Mouse (Mus musculus) limb, embryonic 11.5 days (tissue): Measurements from ENCODE around the gene Ppm1n. TPM values are rescaled to one million over a fixed set of nuclear protein-coding genes. Genes with fewer than 3 reads are reported as not detected.

Experiments used
- ATAC-seq: fragments of 200-750 bp; cut with Nextera tagmentation; 2 replicates; pipeline ENCODE4 v1.8.0; 2017; ENCODE audit warnings: low read depth; ENCODE audit not compliant: insufficient number of reproducible peaks, low FRiP score, low TSS enrichment
- DNase-seq: peaks from one replicate; pipeline ENCODE4 v3.0.0-alpha.2; 2015; ENCODE audit warnings: low spot score
- H3K27ac ChIP-seq: fragments of 300-500 bp; sonication (generic); replicated peaks from 2 replicates; pipeline ENCODE4 v1.5.1; 2014; ENCODE audit warnings: low read depth, mild to moderate bottlenecking, low read length
- H3K27me3 ChIP-seq: fragments of 300-500 bp; sonication (generic); 2 replicates; pipeline ENCODE4 v1.6.1; 2014; ENCODE audit warnings: mild to moderate bottlenecking, low read length, mixed read lengths; ENCODE audit not compliant: control insufficient read depth, insufficient read depth
- H3K36me3 ChIP-seq: fragments of 300-500 bp; sonication (generic); 2 replicates; pipeline ENCODE4 v1.6.1; 2014; ENCODE audit warnings: mild to moderate bottlenecking, low read length, moderate library complexity, mixed read lengths; ENCODE audit not compliant: control insufficient read depth, insufficient read depth
- H3K4me1 ChIP-seq: fragments of 300-500 bp; sonication (generic); 2 replicates; pipeline ENCODE4 v1.6.1; 2014; ENCODE audit warnings: low read length, mixed read lengths; ENCODE audit not compliant: control insufficient read depth, insufficient read depth
- H3K4me2 ChIP-seq: fragments of 300-500 bp; sonication (generic); 2 replicates; pipeline ENCODE4 v1.6.1; 2014; ENCODE audit warnings: low read depth, mild to moderate bottlenecking, moderate library complexity; ENCODE audit not compliant: severe bottlenecking
- H3K4me3 ChIP-seq: fragments of 300-500 bp; sonication (generic); 2 replicates; pipeline ENCODE4 v1.5.1; 2014; ENCODE audit warnings: low read depth, low read length
- H3K9ac ChIP-seq: fragments of 300-500 bp; sonication (generic); 2 replicates; pipeline ENCODE4 v1.6.1; 2014; ENCODE audit warnings: mild to moderate bottlenecking, low read length
- H3K9me3 ChIP-seq: fragments of 300-500 bp; sonication (generic); 2 replicates; pipeline ENCODE4 v1.6.1; 2016; ENCODE audit warnings: low read length; ENCODE audit not compliant: control insufficient read depth
- WGBS: fragments of 180-500 bp; shearing (Covaris S2); extraction: QIAGEN DNeasy Blood & Tissue Kit; methylation state at CpG from one replicate; pipeline ENCODE4 v1.1.7; 2014; 5-methylcytosine and 5-hydroxymethylcytosine counted together
- polyA plus RNA-seq: library from polyadenylated mRNA; unstranded; fragments of >200 nt; fragmentation: Nextera tagmentation; extraction: Ambion mirVana; gene quantifications from 2 replicates; pipeline ENCODE4 v1.2.1, GENCODE M21; 2014

Ppm1n gene
- polyA plus RNA-seq, 1 experiment from 2014 or later: 0.24 TPM

- no peak overlapping the region for H3K4me3 ChIP-seq
- peaks cover 8% of the 10 kb centered on the region for H3K27me3 ChIP-seq
- 39% methylated on average over 4 of the region's 4 CpGs for WGBS
- no peaks in the 10 kb centered on the region for H3K36me3 ChIP-seq
- no peak overlapping the region for H3K27ac ChIP-seq
- ATAC-seq (no peak), DNase-seq (no peak)
- peaks cover 9% of the 10 kb centered on the region for H3K4me1 ChIP-seq
- no peaks in the 10 kb centered on the region for H3K9me3 ChIP-seq
- no peak overlapping the region for H3K4me2 ChIP-seq
- no peak overlapping the region for H3K9ac ChIP-seq
Observed at GRCm38 (mm10) chr7:19311991-19312390, 32.1 kb upstream of the Ppm1n start.

DNA sequence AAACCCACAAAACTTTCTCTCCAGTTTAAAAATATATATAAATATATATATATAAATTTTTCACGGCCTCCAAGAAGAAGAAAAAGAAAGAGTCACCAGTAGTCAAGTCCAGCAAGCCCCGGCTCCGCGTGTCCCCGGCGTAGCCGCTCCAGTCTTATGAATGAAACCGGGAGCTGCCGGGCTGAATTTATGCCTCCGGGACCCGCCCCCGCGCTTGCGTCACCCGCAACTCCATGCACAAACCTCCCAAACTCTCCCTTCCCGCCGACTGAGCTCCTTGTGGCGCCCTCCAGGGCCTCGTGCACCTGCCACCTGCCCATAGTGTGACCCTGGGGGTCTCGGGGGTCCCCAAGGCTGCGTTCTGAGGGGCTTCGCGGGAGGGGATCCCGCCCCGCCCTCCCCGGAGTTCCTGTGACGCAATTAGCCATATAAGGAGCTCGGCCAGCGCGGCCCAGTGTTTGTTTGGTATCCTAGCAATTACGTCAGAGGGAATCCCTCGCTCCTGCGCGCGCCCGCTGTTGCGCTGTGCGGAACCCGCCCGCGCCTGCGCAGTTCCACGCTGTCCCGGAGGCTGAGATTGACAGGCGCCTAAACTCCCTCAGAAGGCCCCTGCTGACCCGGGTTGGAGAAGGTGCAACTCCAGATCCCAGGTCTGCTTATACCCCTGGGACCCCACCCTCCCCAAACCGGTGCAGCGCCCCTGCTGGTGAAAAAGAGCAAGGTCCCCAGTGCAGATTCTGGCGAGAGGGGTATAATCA is 30.2 kb upstream of the Ppm1n start, which contains the start of gene Fosb:
TSS of gene Fosb (minus strand) at position 168 of the 758 bp plus-strand sequence.
- Histone ChIP-seq H3K27me3 (peaks cover 26% of the 10 kb centered on the region), H3K27ac (no peak within 1 kb of the TSS), H3K9me3 (no peaks in the 10 kb centered on the region), H3K4me3 (peak within 1 kb of the TSS; percentile 57), H3K4me2 (peak within 1 kb of the TSS; percentile 97), H3K4me1 (peaks cover 9% of the 10 kb centered on the region), H3K9ac (peak within 1 kb of the TSS; percentile 32; the same call in 1 of the 2 replicates), H3K36me3 (no peaks in the 10 kb centered on the region)
- ATAC-seq (peak; percentile 76), DNase-seq (peak; percentile 95)
- under 1% methylated on average over 49 of the region's 49 CpGs for WGBS

DNA sequence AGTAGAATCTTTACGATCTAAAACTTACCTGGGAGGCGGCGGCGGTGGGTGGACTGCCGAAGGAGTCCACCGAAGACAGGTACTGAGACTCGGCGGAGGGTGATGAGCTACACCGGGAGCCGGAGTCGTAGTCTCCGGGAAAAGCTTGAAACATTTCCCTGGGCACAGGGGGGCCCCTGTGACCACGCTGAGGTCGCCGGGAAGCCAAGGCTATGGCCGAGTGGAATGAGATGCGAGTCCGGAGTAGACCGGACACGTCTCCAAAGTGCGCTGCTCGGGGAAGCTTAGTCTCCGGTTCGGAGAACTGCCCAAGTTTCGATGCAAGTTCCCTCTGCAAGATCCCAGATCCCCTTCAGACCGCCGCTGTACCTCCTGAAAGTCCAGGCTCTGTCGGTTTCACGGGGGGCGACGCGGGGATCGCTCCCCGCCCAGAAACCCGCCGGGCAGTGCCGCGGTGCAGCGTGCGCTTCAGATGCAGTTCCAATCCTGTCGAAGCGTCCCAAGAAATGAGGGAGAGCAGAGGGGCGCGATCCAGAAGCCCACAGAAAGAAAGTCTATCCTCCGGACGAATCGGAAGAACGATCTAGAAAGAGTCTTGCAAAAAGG is 29.5 kb upstream of the Ppm1n start:
- no peak for ATAC-seq

GRCm38 (mm10) chr7:19308454-19309277 is 28.8 kb upstream of the Ppm1n start:
- peak overlapping the region; percentile 57 for H3K4me3 ChIP-seq
- H3K4me1 ChIP-seq: peaks cover 9% of the 10 kb centered on the region
- H3K4me2 ChIP-seq: peak overlapping the region; percentile 97
- ATAC-seq: peak; percentile 81
- H3K9me3 ChIP-seq: no peaks in the 10 kb centered on the region
- no peak overlapping the region for H3K27ac ChIP-seq
- peak; percentile 97 for DNase-seq
- H3K9ac ChIP-seq: peak overlapping the region; percentile 9; the same call in 1 of the 2 replicates
- H3K27me3 ChIP-seq: peaks cover 39% of the 10 kb centered on the region
- no peaks in the 10 kb centered on the region for H3K36me3 ChIP-seq
- WGBS: under 1% methylated on average over 58 of the region's 58 CpGs

More for the DNA sequence above, 29.5 kb upstream of the Ppm1n start:
- Histone ChIP-seq H3K9ac (peak overlapping the region; percentile 32; the same call in 1 of the 2 replicates), H3K9me3 (no peaks in the 10 kb centered on the region), H3K27ac (no peak overlapping the region), H3K4me2 (peak overlapping the region; percentile 97), H3K4me3 (peak overlapping the region; percentile 57), H3K36me3 (no peaks in the 10 kb centered on the region), H3K4me1 (peaks cover 9% of the 10 kb centered on the region), H3K27me3 (peaks cover 33% of the 10 kb centered on the region)
- DNase-seq: peak; percentile 44
- WGBS: under 1% methylated on average over 48 of the region's 48 CpGs

- Histone ChIP-seq H3K4me1 (peaks cover 9% of the 10 kb centered on the region), H3K27me3 (peaks cover 47% of the 10 kb centered on the region), H3K27ac (no peak overlapping the region), H3K9me3 (no peaks in the 10 kb centered on the region), H3K36me3 (no peaks in the 10 kb centered on the region), H3K4me2 (peak overlapping the region; percentile 97), H3K9ac (no peak overlapping the region), H3K4me3 (peak overlapping the region; percentile 57)
- ATAC-seq: peak; percentile 25
- WGBS: 4% methylated on average over 18 of the region's 18 CpGs
- DNase-seq: peak; percentile 65
Observed at GRCm38 (mm10) chr7:19307739-19308453, 28.0 kb upstream of the Ppm1n start.

GRCm38 (mm10) chr7:19306819-19307738 is 27.2 kb upstream of the Ppm1n start:
- H3K4me3 ChIP-seq: peak overlapping the region; percentile 3; the same call in 1 of the 2 replicates
- ATAC-seq (no peak), DNase-seq (no peak)
- no peaks in the 10 kb centered on the region for H3K9me3 ChIP-seq
- 60% methylated on average over 25 of the region's 25 CpGs for WGBS
- no peaks in the 10 kb centered on the region for H3K36me3 ChIP-seq
- no peak overlapping the region for H3K9ac ChIP-seq
- peaks cover 55% of the 10 kb centered on the region for H3K27me3 ChIP-seq
- peak overlapping the region; percentile 97; the same call in 1 of the 2 replicates for H3K4me2 ChIP-seq
- H3K4me1 ChIP-seq: peaks cover 9% of the 10 kb centered on the region
- H3K27ac ChIP-seq: no peak overlapping the region
